Mouse (Mus musculus) spleen, adult 18-20 months (tissue): ENCODE results near the gene Gmpr2.

Experiments
- DNase-seq, 2 experiments: peaks; one replicate each; pipeline ENCODE4 v3.0.0; 2022; ENCODE audit warnings: mixed read lengths in 2 of 2

Gmpr2 gene

DNA sequence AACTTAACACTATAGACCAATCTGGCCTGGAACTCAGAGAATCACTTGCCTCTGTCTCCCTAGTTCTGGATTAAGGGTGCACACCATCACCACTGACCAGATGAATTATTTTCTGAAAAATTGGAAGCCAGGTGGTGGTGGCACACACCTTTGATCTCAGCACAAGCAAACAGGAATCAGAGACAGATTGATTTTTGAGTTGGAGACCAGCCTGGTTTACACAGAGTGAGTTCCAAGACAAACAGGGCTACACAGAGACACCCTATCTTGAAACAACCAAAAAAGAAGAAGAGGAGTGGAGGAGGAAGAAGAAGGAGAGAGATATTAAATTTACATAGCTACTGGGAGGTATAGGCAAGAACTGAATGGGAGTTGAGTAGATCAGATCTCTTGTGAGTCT is 54.5 kb downstream of the Gmpr2 start:
- DNase-seq = no peak

DNA sequence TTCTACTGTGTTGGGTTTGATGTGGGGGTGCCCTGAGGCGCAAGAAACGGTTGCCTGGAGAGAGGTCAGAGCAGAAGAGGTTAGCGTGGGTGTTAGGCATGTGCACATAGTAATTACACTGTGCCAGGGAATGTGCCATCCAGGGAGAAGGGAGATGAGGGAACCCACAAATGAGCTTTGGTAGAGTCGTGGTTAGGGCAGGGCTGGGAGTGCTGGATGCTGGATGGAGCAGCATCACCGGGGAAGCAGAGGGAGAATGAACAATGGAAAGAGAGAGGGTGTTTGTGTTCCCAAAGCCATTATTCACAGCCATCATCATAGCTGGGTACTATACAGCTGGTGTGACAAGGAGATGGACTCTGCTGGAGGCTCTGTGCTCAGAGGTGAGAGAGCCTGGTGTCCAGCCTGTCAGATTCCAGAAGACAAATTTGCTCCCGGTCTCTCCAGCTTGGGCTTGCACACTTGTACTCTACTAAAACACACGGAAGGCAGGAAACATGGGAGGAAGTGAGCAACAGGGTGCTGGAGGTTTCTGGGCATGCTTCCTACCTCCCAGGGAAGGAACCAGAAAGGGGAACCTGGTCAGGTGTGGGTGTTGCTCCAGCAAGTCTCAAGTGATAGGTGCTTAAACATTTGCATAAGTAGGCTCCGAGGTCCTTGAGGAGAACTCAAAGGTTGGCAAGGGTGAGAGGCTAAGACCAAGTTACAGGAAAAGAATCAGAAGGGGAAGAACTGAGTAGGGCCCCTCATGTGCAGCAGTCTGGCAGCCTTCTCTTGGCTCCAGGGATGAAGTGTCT is 56.3 kb downstream of the Gmpr2 start:
- DNase-seq = no peak
